Mouse (Mus musculus): ENCODE results near the gene L2hgdh.

DNA sequence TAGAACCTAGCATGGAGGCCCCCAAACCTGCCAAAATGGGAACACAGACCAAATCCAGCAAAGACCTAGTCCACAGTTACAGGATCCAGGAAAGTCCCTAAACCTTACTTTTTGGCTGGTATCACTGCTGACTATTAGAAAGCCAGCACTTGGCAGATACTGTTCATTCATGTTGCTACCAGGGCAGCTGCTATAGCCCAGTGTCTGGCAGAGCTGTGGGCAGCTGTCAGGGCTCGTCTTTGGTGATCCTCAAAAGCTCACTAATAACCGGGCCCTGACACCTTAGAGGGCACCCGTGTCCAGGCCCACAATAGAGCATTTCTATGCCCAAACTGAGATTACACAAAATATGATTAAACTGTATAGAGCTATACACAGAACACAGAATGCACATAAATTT, 1.8 kb downstream of the L2hgdh start:
- TF ChIP-seq GATA1 (IDR thresholded peaks at IDR 0.05; ENCODE audit: borderline replicate concordance, low read length), result no peak
- no peak for TF ChIP-seq CTCF (IDR thresholded peaks at IDR 0.05; ENCODE audit: low read depth, low read length)

Data from G1E (cell line).